Mouse (Mus musculus) midbrain, embryonic 14.5 days (tissue): Measurements from ENCODE around the gene Zfp784. TPM values are rescaled to one million over a fixed set of nuclear protein-coding genes. Genes with fewer than 3 reads are reported as not detected.
A peak's percentile ranks its signal among the peaks of the same experiment; 100 is the strongest.
"Not testable (repeated sequence)": the region's sequence is repeated elsewhere in the genome, so short reads cannot be mapped to it uniquely, and the experiment has no call there.

Source experiments
- ATAC-seq: fragments of 200-750 bp; cut with Nextera tagmentation; 2 replicates; pipeline ENCODE4 v1.8.0; 2017; ENCODE audit warnings: moderate number of reproducible peaks, moderate library complexity; ENCODE audit not compliant: low FRiP score, low TSS enrichment
- DNase-seq: peaks from one replicate; pipeline ENCODE4 v3.0.0-alpha.2; 2015
- H3K27ac ChIP-seq: fragments of 300-500 bp; sonication (generic); replicated peaks from 2 replicates; pipeline ENCODE4 v1.5.1; 2014; ENCODE audit warnings: mild to moderate bottlenecking, low read depth, low read length, moderate library complexity
- H3K27me3 ChIP-seq: fragments of 300-500 bp; sonication (generic); 2 replicates; pipeline ENCODE4 v1.6.1; 2014; ENCODE audit warnings: low read length, control low read depth, mixed read lengths; ENCODE audit not compliant: control insufficient read depth, insufficient read depth
- H3K36me3 ChIP-seq: fragments of 300-500 bp; sonication (generic); 2 replicates; pipeline ENCODE4 v1.6.1; 2014; ENCODE audit warnings: low read length, control low read depth; ENCODE audit not compliant: control insufficient read depth, insufficient read depth
- H3K4me1 ChIP-seq: fragments of 300-500 bp; sonication (generic); 2 replicates; pipeline ENCODE4 v1.6.1; 2014; ENCODE audit warnings: mild to moderate bottlenecking, antibody characterized with exemption, low read length, control low read depth; ENCODE audit not compliant: control insufficient read depth, insufficient read depth
- H3K4me2 ChIP-seq: fragments of 300-500 bp; sonication (generic); 2 replicates; pipeline ENCODE4 v1.6.1; 2014; ENCODE audit warnings: mild to moderate bottlenecking, low read length, moderate library complexity
- H3K4me3 ChIP-seq: fragments of 300-500 bp; sonication (generic); replicated peaks from 2 replicates; pipeline ENCODE4 v1.5.1; 2014; ENCODE audit warnings: low read depth, low read length
- H3K9ac ChIP-seq: fragments of 300-500 bp; sonication (generic); replicated peaks from 2 replicates; pipeline ENCODE4 v1.6.1; 2014; ENCODE audit warnings: mild to moderate bottlenecking, low read length, moderate library complexity
- H3K9me3 ChIP-seq: fragments of 300-500 bp; sonication (generic); 2 replicates; pipeline ENCODE4 v1.6.1; 2016; ENCODE audit warnings: low read length, control low read depth, mixed read lengths; ENCODE audit not compliant: control insufficient read depth
- WGBS: fragments of 180-500 bp; shearing (Covaris S2); extraction: QIAGEN DNeasy Blood & Tissue Kit; methylation state at CpG from one replicate; pipeline ENCODE4 v1.1.7; 2014; 5-methylcytosine and 5-hydroxymethylcytosine counted together
- polyA plus RNA-seq: library from polyadenylated mRNA; unstranded; fragments of >200 nt; fragmentation: Nextera tagmentation; extraction: Ambion mirVana; gene quantifications from 2 replicates; pipeline ENCODE4 v1.2.1, GENCODE M21; 2014

The Zfp784 gene
- polyA plus RNA-seq, 1 experiment from 2014 or later, result 10.8 TPM

GRCm38 (mm10) chr7:5020685-5021084 lies 17.6 kb downstream of the Zfp784 start:
- Histone ChIP-seq H3K4me2 (peak overlapping the region; percentile 76), H3K27me3 (no peaks in the 10 kb centered on the region), H3K4me3 (peak overlapping the region; percentile 71), H3K27ac (peak overlapping the region; percentile 92), H3K9me3 (no peaks in the 10 kb centered on the region), H3K4me1 (peaks cover 12% of the 10 kb centered on the region), H3K36me3 (peaks cover 23% of the 10 kb centered on the region), H3K9ac (peak overlapping the region; percentile 95)
- ATAC-seq (0 out of 2 replicates have a peak, but pooled peaks have one; percentile 4), DNase-seq (peak; percentile 43)
- under 1% methylated on average over 15 of the region's 15 CpGs for WGBS

- peak within 1 kb of the TSS; percentile 71 for H3K4me3 ChIP-seq
- H3K4me1 ChIP-seq, result peaks cover 12% of the 10 kb centered on the region
- peak within 1 kb of the TSS; percentile 95 for H3K9ac ChIP-seq
- H3K9me3 ChIP-seq, result no peaks in the 10 kb centered on the region
- WGBS, result under 1% methylated on average over 48 of the region's 49 CpGs
- peak; percentile 99 for DNase-seq
- H3K36me3 ChIP-seq, result peaks cover 23% of the 10 kb centered on the region
- H3K27ac ChIP-seq, result peak within 1 kb of the TSS; percentile 92
- no peaks in the 10 kb centered on the region for H3K27me3 ChIP-seq
- peak; percentile 89 for ATAC-seq
- H3K4me2 ChIP-seq, result peak within 1 kb of the TSS; percentile 76
These were observed 18.1 kb downstream of the Zfp784 start, which contains the start of the genes Zfp865 and Ccdc106 for GRCm38 (mm10) chr7:5020000-5020681. Gene Zfp865 (plus strand): TSS chr7:5020376. Gene Ccdc106 (plus strand): TSS chr7:5020553.

- DNase-seq, ATAC-seq, H3K9me3 ChIP-seq, H3K27ac ChIP-seq, H3K27me3 ChIP-seq, H3K9ac ChIP-seq: not testable (repeated sequence)
- Histone ChIP-seq H3K4me3 (peak overlapping the region; percentile 71), H3K36me3 (peaks cover 21% of the 10 kb centered on the region), H3K4me2 (peak overlapping the region; percentile 76), H3K4me1 (peaks cover 12% of the 10 kb centered on the region)
- WGBS, result 31% methylated on average over 8 of the region's 8 CpGs
These were observed 18.7 kb downstream of the Zfp784 start for GRCm38 (mm10) chr7:5019576-5019975.

GRCm38 (mm10) chr7:5017931-5018330 lies 20.3 kb downstream of the Zfp784 start:
- H3K36me3 ChIP-seq, result peaks cover 8% of the 10 kb centered on the region
- no peak overlapping the region for H3K4me2 ChIP-seq
- no peak overlapping the region for H3K9ac ChIP-seq
- DNase-seq (no peak), ATAC-seq (no peak)
- H3K4me1 ChIP-seq, result peaks cover 12% of the 10 kb centered on the region
- H3K27ac ChIP-seq, result no peak overlapping the region
- no peaks in the 10 kb centered on the region for H3K27me3 ChIP-seq
- no peak overlapping the region for H3K4me3 ChIP-seq
- no peaks in the 10 kb centered on the region for H3K9me3 ChIP-seq
- WGBS, result 97% methylated on average over 21 of the region's 21 CpGs

- Histone ChIP-seq H3K4me3 (no peak overlapping the region), H3K27me3 (no peaks in the 10 kb centered on the region), H3K9me3 (no peaks in the 10 kb centered on the region), H3K36me3 (peaks cover 8% of the 10 kb centered on the region), H3K4me2 (no peak overlapping the region), H3K4me1 (peaks cover 12% of the 10 kb centered on the region), H3K27ac (no peak overlapping the region), H3K9ac (no peak overlapping the region)
- 91% methylated on average over 16 of the region's 16 CpGs for WGBS
- DNase-seq, result no peak
- ATAC-seq, result no peak
These were observed 20.9 kb downstream of the Zfp784 start for GRCm38 (mm10) chr7:5017352-5017751.

- Histone ChIP-seq H3K9ac (no peak overlapping the region), H3K27ac (no peak overlapping the region), H3K9me3 (no peaks in the 10 kb centered on the region), H3K4me3 (no peak overlapping the region), H3K4me2 (no peak overlapping the region), H3K36me3 (peaks cover 7% of the 10 kb centered on the region), H3K27me3 (no peaks in the 10 kb centered on the region), H3K4me1 (peaks cover 12% of the 10 kb centered on the region)
- no peak for DNase-seq
- WGBS, result 98% methylated on average over 2 of the region's 2 CpGs
- ATAC-seq, result no peak
These were observed 21.3 kb downstream of the Zfp784 start for GRCm38 (mm10) chr7:5016920-5017319.

GRCm38 (mm10) chr7:5016057-5016456 lies 22.2 kb downstream of the Zfp784 start:
- peak overlapping the region; percentile 64 for H3K4me2 ChIP-seq
- peaks cover 5% of the 10 kb centered on the region for H3K4me1 ChIP-seq
- H3K4me3 ChIP-seq, result peak overlapping the region; percentile 74
- no peaks in the 10 kb centered on the region for H3K27me3 ChIP-seq
- H3K36me3 ChIP-seq, result peaks cover 16% of the 10 kb centered on the region
- no peak for ATAC-seq
- WGBS, result 64% methylated on average over 3 of the region's 3 CpGs
- H3K9me3 ChIP-seq, result no peaks in the 10 kb centered on the region
- no peak for DNase-seq
- H3K9ac ChIP-seq, result peak overlapping the region; percentile 64
- peak overlapping the region; percentile 97 for H3K27ac ChIP-seq

GRCm38 (mm10) chr7:5015118-5016001 lies 22.9 kb downstream of the Zfp784 start, which contains the start of gene Gm44973:
Gene Gm44973 (plus strand): TSS chr7:5015496.
- peak within 1 kb of the TSS; percentile 74 for H3K4me3 ChIP-seq
- H3K4me2 ChIP-seq, result peak within 1 kb of the TSS; percentile 64
- WGBS, result under 1% methylated on average over 58 of the region's 76 CpGs
- 0 out of 2 replicates have a peak, but pooled peaks cover 3% of the 10 kb centered on the region for H3K4me1 ChIP-seq
- no peaks in the 10 kb centered on the region for H3K27me3 ChIP-seq
- ATAC-seq, result peak; percentile 81
- peak within 1 kb of the TSS; percentile 97 for H3K27ac ChIP-seq
- H3K9me3 ChIP-seq, result no peaks in the 10 kb centered on the region
- peak; percentile 97 for DNase-seq
- peaks cover 23% of the 10 kb centered on the region for H3K36me3 ChIP-seq
- peak within 1 kb of the TSS; percentile 73 for H3K9ac ChIP-seq
